Mouse (Mus musculus) cortical plate, adult 2 months (tissue): ENCODE measurements around the gene Sap30bp.

ENCODE experiments used
- CTCF ChIP-seq: fragments of 200-500 bp; IDR thresholded peaks from 2 replicates; pipeline ENCODE4 v1.5.1; 2011; ENCODE audit warnings: mild to moderate bottlenecking, control low read depth, low read length; ENCODE audit not compliant: insufficient read depth; ENCODE audit errors: extremely low read depth
- POLR2A ChIP-seq: fragments of 200-500 bp; IDR thresholded peaks from 2 replicates; pipeline ENCODE4 v1.6.1; 2011; ENCODE audit warnings: mild to moderate bottlenecking, low read length, control low read depth; ENCODE audit not compliant: insufficient read depth; ENCODE audit errors: extremely low read depth

DNA sequence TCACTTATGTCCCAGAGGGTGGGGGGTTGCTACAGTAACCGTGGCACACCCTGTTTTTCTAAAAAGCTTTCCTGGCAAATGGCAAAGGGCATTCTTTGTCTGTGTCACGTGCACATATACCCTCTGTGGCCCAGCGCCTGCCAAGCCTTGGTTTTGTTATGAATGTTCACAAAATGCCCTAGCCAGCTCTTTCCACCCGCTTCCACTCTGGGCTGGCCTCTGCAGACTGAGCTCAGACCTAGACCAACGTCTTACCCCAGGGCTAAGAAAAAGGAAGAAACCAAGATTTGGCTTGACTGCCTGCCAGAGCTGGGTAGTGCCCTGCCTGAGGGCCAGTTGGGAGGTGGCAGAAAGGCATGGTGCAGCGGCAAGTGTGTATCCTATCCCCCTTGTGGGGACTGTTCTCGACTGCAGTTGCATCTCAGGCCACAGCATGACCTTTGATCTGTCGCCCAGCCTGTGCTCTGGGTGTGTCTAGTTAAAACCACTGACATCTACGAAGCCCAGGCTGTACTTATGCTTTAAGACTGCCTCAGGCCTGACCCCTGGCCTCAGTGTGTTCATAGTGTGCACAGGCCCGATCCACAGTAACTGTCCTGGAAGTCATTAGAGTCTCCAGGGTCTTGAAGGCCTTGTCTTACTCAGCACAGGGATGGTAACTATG lies 22.2 kb downstream of the Sap30bp start:
- no peak for TF ChIP-seq CTCF
- TF ChIP-seq POLR2A: no peak
